In genomic region chr7:25110336-25110735, GRCm38 (mm10) we compare ENCODE assay signal across 18 mouse cellular contexts.
"Had no signal": no experiment of that assay in that cellular context is flagged by ENCODE, and none has a peak within 500 bp of the region (broad histone marks: within the 10 kb centered on the region; RNA-seq: fewer than 3 reads in every experiment).

No protein-coding gene starts in this region.

- H3K27me3 ChIP-seq: midbrain, embryonic 12.5 days; neural tube, embryonic 13.5 days; neural tube, embryonic 15.5 days had no signal

- H3K4me1 ChIP-seq: neural tube, embryonic 13.5 days had no signal

- H3K4me3 ChIP-seq: midbrain, embryonic 10.5 days; midbrain, embryonic 12.5 days; myocyte; neural tube, embryonic 13.5 days; neural tube, embryonic 15.5 days had no signal

- H3K27ac ChIP-seq: midbrain, embryonic 10.5 days; midbrain, embryonic 12.5 days; neural tube, embryonic 13.5 days; neural tube, embryonic 15.5 days had no signal

- DNase-seq: lung, embryonic 14.5 days; lung, postnatal 10 days; lung, postnatal 4 days; midbrain, embryonic 14.5 days; retina, postnatal 1 day; right cerebral cortex, adult 18-20 months; right cerebral cortex, postnatal 25 days; right cerebral cortex, postnatal 4 days; spleen, adult 18-20 months; thymus, adult 18-20 months; thymus, postnatal 14 days; thymus, postnatal 36 days had no signal

- ATAC-seq: midbrain, embryonic 16.5 days had no signal

- H3K4me2 ChIP-seq: lung, embryonic 14.5 days; midbrain, embryonic 12.5 days; neural tube, embryonic 13.5 days; neural tube, embryonic 15.5 days had no signal

- H3K9ac ChIP-seq: lung, embryonic 14.5 days; midbrain, embryonic 12.5 days; neural tube, embryonic 13.5 days; neural tube, embryonic 15.5 days had no signal

- H3K9me3 ChIP-seq: midbrain, embryonic 10.5 days; midbrain, embryonic 12.5 days; neural tube, embryonic 13.5 days; neural tube, embryonic 15.5 days had no signal
